Mouse (Mus musculus): Measurements from ENCODE around the gene Nrros. TPM values are rescaled to one million over a fixed set of nuclear protein-coding genes. Genes with fewer than 3 reads are reported as not detected.
A peak's percentile ranks its signal among the peaks of the same experiment; 100 is the strongest.

Nrros gene
- total and polyA plus RNA-seq, 3 experiments: 94.5 to 104 (median 101) TPM

- DNase-seq (ENCODE audit: low spot score) (no peak), ATAC-seq (ENCODE audit: extremely low read depth, insufficient number of reproducible peaks, low FRiP score, poor library complexity, severe bottlenecking) (no peak)
- Histone ChIP-seq H3K27me3 (ENCODE audit: insufficient read depth, low read length) (no peaks in the 10 kb centered on the region), H3K4me1 (ENCODE audit: insufficient read depth, low read depth, low read length) (peaks cover 16% of the 10 kb centered on the region), H3K36me3 (replicated peaks) (no peaks in the 10 kb centered on the region), H3K9me3 (replicated peaks) (no peaks in the 10 kb centered on the region), H3K4me3 (ENCODE audit: low read depth, low read length) (no peak overlapping the region)
- TF ChIP-seq GATA2 (IDR thresholded peaks at IDR 0.05; ENCODE audit: borderline replicate concordance, low read depth, low read length) (no peak), TAL1 (conservative IDR thresholded peaks at IDR 0.05; ENCODE audit: low read depth, low read length) (no peak), GATA1 (IDR thresholded peaks at IDR 0.05; ENCODE audit: borderline replicate concordance, low read length) (no peak), POLR2AphosphoS5 (IDR thresholded peaks at IDR 0.05; ENCODE audit: insufficient replicate concordance, low read depth, low read length) (no peak), CTCF (IDR thresholded peaks at IDR 0.05; ENCODE audit: low read depth, low read length) (no peak)
These were observed 35.0 kb upstream of the Nrros start for GRCm38 (mm10) chr16:32200256-32201003.

DNA sequence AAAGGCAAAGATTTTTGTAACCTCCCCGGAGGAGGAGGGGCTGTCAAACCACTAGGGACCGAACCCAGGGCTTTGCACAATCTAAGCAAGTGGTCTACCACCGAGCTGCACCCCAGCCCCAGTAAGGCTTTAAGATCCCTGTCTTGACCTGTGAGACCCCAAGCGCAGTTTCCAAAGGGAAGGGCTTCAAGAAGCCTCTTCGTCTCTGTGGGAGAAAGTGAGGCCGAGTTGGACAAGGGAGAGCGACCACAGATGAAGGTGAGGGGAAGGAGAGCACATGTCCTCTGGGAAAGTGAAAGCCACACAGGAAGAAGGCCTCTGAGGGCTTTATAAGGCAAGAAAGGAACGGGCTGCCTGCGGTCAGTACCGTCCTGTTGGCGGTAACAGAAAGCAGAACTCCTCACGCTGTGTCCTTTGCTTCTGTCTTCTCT is 24.6 kb upstream of the Nrros start:
- Histone ChIP-seq H3K4me1 (ENCODE audit: insufficient read depth, low read depth, low read length) (peaks cover 16% of the 10 kb centered on the region), H3K27me3 (ENCODE audit: insufficient read depth, low read length) (peaks cover 14% of the 10 kb centered on the region), H3K9me3 (replicated peaks) (no peaks in the 10 kb centered on the region), H3K4me3 (ENCODE audit: low read depth, low read length) (no peak overlapping the region), H3K36me3 (replicated peaks) (no peaks in the 10 kb centered on the region)
- ATAC-seq (ENCODE audit: extremely low read depth, insufficient number of reproducible peaks, low FRiP score, poor library complexity, severe bottlenecking) (peak; percentile 34; the same call in 1 of the 2 replicates), DNase-seq (ENCODE audit: low spot score) (peak; percentile 23)
- TF ChIP-seq GATA1 (IDR thresholded peaks at IDR 0.05; ENCODE audit: borderline replicate concordance, low read length): no peak
- no peak for TF ChIP-seq CTCF (IDR thresholded peaks at IDR 0.05; ENCODE audit: low read depth, low read length)
- TF ChIP-seq POLR2AphosphoS5 (IDR thresholded peaks at IDR 0.05; ENCODE audit: insufficient replicate concordance, low read depth, low read length): no peak
- TF ChIP-seq TAL1 (conservative IDR thresholded peaks at IDR 0.05; ENCODE audit: low read depth, low read length): no peak
- no peak for TF ChIP-seq GATA2 (IDR thresholded peaks at IDR 0.05; ENCODE audit: borderline replicate concordance, low read depth, low read length)

DNA sequence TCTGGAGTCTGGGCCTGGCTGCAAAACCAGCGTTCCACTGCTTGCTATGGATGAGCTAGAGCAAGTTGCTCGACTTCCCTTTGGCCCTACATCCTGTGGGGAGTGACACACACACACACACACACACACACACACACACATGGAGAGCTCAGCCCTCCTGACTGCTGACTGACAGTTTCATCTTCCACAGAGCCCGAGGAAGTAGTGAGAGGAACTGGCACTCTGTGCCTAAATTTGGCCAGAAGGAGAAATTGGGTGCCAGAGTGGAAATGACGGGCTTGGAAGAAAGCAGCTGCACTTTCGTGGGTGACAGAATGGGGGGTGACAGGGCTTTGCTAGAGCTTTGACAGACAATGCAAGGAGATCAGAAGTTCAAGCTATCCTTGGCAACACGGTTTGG is 23.7 kb upstream of the Nrros start:
- Histone ChIP-seq H3K9me3 (replicated peaks) (no peaks in the 10 kb centered on the region), H3K4me1 (ENCODE audit: insufficient read depth, low read depth, low read length) (peaks cover 16% of the 10 kb centered on the region), H3K36me3 (replicated peaks) (no peaks in the 10 kb centered on the region), H3K27me3 (ENCODE audit: insufficient read depth, low read length) (peaks cover 14% of the 10 kb centered on the region), H3K4me3 (ENCODE audit: low read depth, low read length) (no peak overlapping the region)
- DNase-seq (ENCODE audit: low spot score) (peak; percentile 15), ATAC-seq (ENCODE audit: extremely low read depth, insufficient number of reproducible peaks, low FRiP score, poor library complexity, severe bottlenecking) (no peak)
- TF ChIP-seq CTCF (IDR thresholded peaks at IDR 0.05; ENCODE audit: low read depth, low read length) (no peak), GATA2 (IDR thresholded peaks at IDR 0.05; ENCODE audit: borderline replicate concordance, low read depth, low read length) (no peak), POLR2AphosphoS5 (IDR thresholded peaks at IDR 0.05; ENCODE audit: insufficient replicate concordance, low read depth, low read length) (no peak), GATA1 (IDR thresholded peaks at IDR 0.05; ENCODE audit: borderline replicate concordance, low read length) (no peak), TAL1 (conservative IDR thresholded peaks at IDR 0.05; ENCODE audit: low read depth, low read length) (no peak)

- no peak for ATAC-seq (ENCODE audit: extremely low read depth, insufficient number of reproducible peaks, low FRiP score, poor library complexity, severe bottlenecking)
- H3K4me1 ChIP-seq (ENCODE audit: insufficient read depth, low read depth, low read length): peaks cover 18% of the 10 kb centered on the region
These were observed 20.7 kb upstream of the Nrros start for GRCm38 (mm10) chr16:32186056-32186455.

DNA sequence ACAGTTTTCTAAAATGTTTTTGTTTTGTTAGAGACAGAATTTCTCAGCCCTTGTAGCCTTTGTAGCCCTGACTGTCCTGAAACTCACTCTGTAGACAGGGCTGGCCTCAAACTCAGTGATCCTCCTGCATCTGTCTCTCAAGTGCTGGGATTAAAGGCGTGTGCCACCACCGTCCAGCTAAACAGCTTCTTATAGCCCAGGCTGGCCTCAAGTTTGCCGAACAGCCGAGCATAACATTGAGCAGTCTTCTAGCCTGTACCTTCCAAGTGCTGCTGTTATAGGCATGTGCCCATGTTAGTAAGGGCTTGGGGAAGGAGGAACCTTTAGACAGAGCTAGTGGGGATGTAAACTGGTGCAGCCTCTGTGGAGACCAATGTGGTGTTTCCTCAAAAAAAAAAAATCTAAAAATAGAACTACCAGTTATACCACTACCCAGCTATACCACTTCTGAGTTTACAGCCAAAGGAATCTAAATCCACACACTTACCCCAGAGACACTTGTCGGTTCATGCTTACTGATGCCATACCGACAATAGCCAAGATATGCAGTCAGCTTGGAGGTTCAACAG is 14.0 kb upstream of the Nrros start, which contains the start of gene Bex6:
Gene Bex6, plus strand, starts transcription at position 491 of the 569 bp plus-strand sequence.
- ATAC-seq (ENCODE audit: extremely low read depth, insufficient number of reproducible peaks, low FRiP score, poor library complexity, severe bottlenecking) (no peak), DNase-seq (ENCODE audit: low spot score) (no peak)
- TF ChIP-seq GATA2 (IDR thresholded peaks at IDR 0.05; ENCODE audit: borderline replicate concordance, low read depth, low read length): no peak
- TF ChIP-seq CTCF (IDR thresholded peaks at IDR 0.05; ENCODE audit: low read depth, low read length): no peak
- TF ChIP-seq TAL1 (conservative IDR thresholded peaks at IDR 0.05; ENCODE audit: low read depth, low read length): no peak
- no peak for TF ChIP-seq POLR2AphosphoS5 (IDR thresholded peaks at IDR 0.05; ENCODE audit: insufficient replicate concordance, low read depth, low read length)
- no peak for TF ChIP-seq GATA1 (IDR thresholded peaks at IDR 0.05; ENCODE audit: borderline replicate concordance, low read length)
- peaks cover 2% of the 10 kb centered on the region; the same call in 1 of the 2 replicates for H3K9me3 ChIP-seq (replicated peaks)
- H3K4me3 ChIP-seq (ENCODE audit: low read depth, low read length): no peak within 1 kb of the TSS
- H3K4me1 ChIP-seq (ENCODE audit: insufficient read depth, low read depth, low read length): peaks cover 46% of the 10 kb centered on the region
- H3K27me3 ChIP-seq (ENCODE audit: insufficient read depth, low read length): no peaks in the 10 kb centered on the region
- no peaks in the 10 kb centered on the region for H3K36me3 ChIP-seq (replicated peaks)

More at GRCm38 (mm10) chr16:32186056-32186455, 20.7 kb upstream of the Nrros start:
- no peaks in the 10 kb centered on the region for H3K36me3 ChIP-seq (replicated peaks)
- no peak overlapping the region for H3K4me3 ChIP-seq (ENCODE audit: low read depth, low read length)
- H3K9me3 ChIP-seq (replicated peaks): no peaks in the 10 kb centered on the region
- peaks cover 3% of the 10 kb centered on the region; the same call in 1 of the 2 replicates for H3K27me3 ChIP-seq (ENCODE audit: insufficient read depth, low read length)
- TF ChIP-seq TAL1 (conservative IDR thresholded peaks at IDR 0.05; ENCODE audit: low read depth, low read length) (no peak), CTCF (IDR thresholded peaks at IDR 0.05; ENCODE audit: low read depth, low read length) (no peak), POLR2AphosphoS5 (IDR thresholded peaks at IDR 0.05; ENCODE audit: insufficient replicate concordance, low read depth, low read length) (no peak), GATA1 (IDR thresholded peaks at IDR 0.05; ENCODE audit: borderline replicate concordance, low read length) (no peak), GATA2 (IDR thresholded peaks at IDR 0.05; ENCODE audit: borderline replicate concordance, low read depth, low read length) (no peak)
- no peak for DNase-seq (ENCODE audit: low spot score)
